Mouse (Mus musculus) MEL (cell line): ENCODE measurements at regions not wholly inside any gene's neighbourhood (a gene's known extent, or its start where the extent isn't known, plus 50 kb on each side); places are given as distances from the start of the nearest gene placed in this dataset.

Source experiments
- CTCF ChIP-seq, 3 experiments: IDR thresholded peaks in 2 of 3; conservative IDR thresholded peaks in 1 of 3; 2 replicates each; pipeline ENCODE4 v1.5.1; 2011 to 2012; ENCODE audit warnings: low read length in 3 of 3, low read depth in 2 of 3, mild to moderate bottlenecking in 2 of 3, improper control_type of control experiment in 1 of 3, inconsistent platforms in 1 of 3, mixed read lengths in 1 of 3, moderate library complexity in 1 of 3; ENCODE audit not compliant: control insufficient read depth in 1 of 3, insufficient read depth in 1 of 3, poor library complexity in 1 of 3, severe bottlenecking in 1 of 3
- E2F4 ChIP-seq: IDR thresholded peaks from 2 replicates; pipeline ENCODE4 v1.6.1; 2011; ENCODE audit warnings: low read depth, low read length, improper control_type of control experiment, borderline replicate concordance
- ELF1 ChIP-seq: IDR thresholded peaks from 2 replicates; pipeline ENCODE4 v1.6.1; 2014; ENCODE audit warnings: low read depth, mild to moderate bottlenecking, inconsistent platforms, low read length, improper control_type of control experiment, moderate library complexity
- RAD21 ChIP-seq: IDR thresholded peaks from 2 replicates; pipeline ENCODE4 v1.6.1; 2011; ENCODE audit warnings: mild to moderate bottlenecking, low read depth, low read length, improper control_type of control experiment
- RCOR1 ChIP-seq: IDR thresholded peaks from 2 replicates; pipeline ENCODE4 v1.6.1; 2012; ENCODE audit warnings: low read depth, mild to moderate bottlenecking, inconsistent platforms, low read length, improper control_type of control experiment
- UBTF ChIP-seq: IDR thresholded peaks from 2 replicates; pipeline ENCODE4 v1.6.1; 2012; ENCODE audit warnings: low read depth, mild to moderate bottlenecking, inconsistent platforms, low read length, improper control_type of control experiment, moderate library complexity, borderline replicate concordance; ENCODE audit not compliant: insufficient read depth

DNA sequence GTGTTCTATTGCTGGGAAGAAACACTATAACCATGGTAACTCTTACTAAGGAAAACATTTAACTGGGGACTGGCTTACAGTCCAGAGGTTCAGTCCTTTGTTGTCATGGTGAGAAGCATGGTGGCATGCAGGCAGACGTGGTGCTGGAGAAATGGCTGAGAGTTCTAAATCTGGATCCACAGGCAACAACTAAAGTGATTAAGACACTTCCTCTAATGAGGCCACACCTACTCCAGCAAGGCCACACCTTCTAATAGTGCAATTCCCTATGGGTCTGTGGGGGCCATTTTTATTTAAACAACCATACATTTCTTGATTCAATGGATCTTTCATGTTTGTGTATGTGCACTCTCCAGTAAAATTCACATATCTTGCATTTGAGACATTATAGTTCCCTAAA, 151.4 kb upstream of the Ankrd55 start:
- TF ChIP-seq E2F4 = no peak
- TF ChIP-seq ELF1 = no peak
- TF ChIP-seq RCOR1 = no peak
- TF ChIP-seq UBTF = no peak
- TF ChIP-seq CTCF (IDR thresholded peaks at IDR 0.05 in 2 of 3, conservative IDR thresholded peaks at IDR 0.05 in 1 of 3; ENCODE audit: control insufficient read depth in 1 of 3, insufficient read depth in 1 of 3, low read depth in 2 of 3, low read length in 3 of 3, poor library complexity in 1 of 3, severe bottlenecking in 1 of 3) = no peak
- TF ChIP-seq RAD21 = no peak
